Mouse (Mus musculus): ENCODE measurements around the gene Cemip2. TPM values are rescaled to one million over a fixed set of nuclear protein-coding genes. Genes with fewer than 3 reads are reported as not detected.

Cemip2 gene
- polyA plus RNA-seq, 1 experiment from 2014 or later = 33.4 TPM

DNA sequence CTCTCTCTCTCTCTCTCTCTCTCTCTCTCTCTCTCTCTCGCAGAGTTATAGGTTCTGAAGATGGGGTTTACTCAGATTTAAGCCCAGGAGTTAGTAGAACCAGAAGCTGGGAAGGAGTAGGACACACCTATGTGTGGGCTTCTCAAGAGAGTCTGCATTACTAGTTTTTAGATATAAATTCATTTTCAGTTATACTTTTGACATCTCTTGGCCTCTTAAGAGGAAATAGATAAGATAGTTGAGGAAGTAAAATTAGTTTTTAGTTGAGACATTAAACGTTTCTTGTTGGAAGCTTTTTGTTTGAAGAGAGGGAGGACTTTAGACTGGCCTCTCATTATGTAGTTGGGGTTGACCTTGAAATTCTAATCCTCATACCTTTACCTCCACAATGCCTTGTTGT lies 28.0 kb upstream of the Cemip2 start:
- no peaks in the 10 kb centered on the region for H3K36me3 ChIP-seq
- ATAC-seq (ENCODE audit: insufficient number of reproducible peaks, insufficient read depth, low FRiP score, low TSS enrichment, low read depth) = no peak
- H3K27me3 ChIP-seq = no peaks in the 10 kb centered on the region
- H3K4me3 ChIP-seq = no peak overlapping the region
- WGBS = 52% methylated on average over 2 of the region's 2 CpGs
- H3K4me2 ChIP-seq = no peak overlapping the region
- no peak overlapping the region for H3K9ac ChIP-seq
- H3K4me1 ChIP-seq = no peaks in the 10 kb centered on the region
- no peaks in the 10 kb centered on the region for H3K9me3 ChIP-seq
- H3K27ac ChIP-seq = no peak overlapping the region

DNA sequence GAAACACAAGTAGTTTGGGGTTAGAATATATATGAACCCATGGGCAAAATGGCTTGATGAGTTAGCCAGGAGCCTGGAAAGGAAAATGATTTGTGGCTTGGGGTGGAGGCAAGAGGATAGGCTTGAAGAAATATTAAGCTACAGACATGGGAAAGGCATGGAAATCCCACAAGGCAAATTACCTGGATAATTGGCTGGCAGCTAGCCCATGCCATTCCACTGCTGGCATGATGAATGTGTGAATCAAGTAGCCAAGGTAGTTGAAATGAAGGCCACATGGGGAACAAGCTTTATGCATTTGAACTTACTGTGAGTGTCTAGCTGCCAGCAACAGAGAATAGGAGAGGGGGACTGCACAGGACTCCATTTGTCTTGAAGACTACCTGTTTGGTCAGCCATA lies 16.5 kb upstream of the Cemip2 start:
- Histone ChIP-seq H3K4me1 (no peaks in the 10 kb centered on the region), H3K9ac (no peak overlapping the region), H3K4me2 (no peak overlapping the region), H3K27me3 (no peaks in the 10 kb centered on the region), H3K4me3 (no peak overlapping the region), H3K36me3 (no peaks in the 10 kb centered on the region), H3K27ac (no peak overlapping the region), H3K9me3 (no peaks in the 10 kb centered on the region)
- ATAC-seq (ENCODE audit: insufficient number of reproducible peaks, insufficient read depth, low FRiP score, low TSS enrichment, low read depth) = no peak

DNA sequence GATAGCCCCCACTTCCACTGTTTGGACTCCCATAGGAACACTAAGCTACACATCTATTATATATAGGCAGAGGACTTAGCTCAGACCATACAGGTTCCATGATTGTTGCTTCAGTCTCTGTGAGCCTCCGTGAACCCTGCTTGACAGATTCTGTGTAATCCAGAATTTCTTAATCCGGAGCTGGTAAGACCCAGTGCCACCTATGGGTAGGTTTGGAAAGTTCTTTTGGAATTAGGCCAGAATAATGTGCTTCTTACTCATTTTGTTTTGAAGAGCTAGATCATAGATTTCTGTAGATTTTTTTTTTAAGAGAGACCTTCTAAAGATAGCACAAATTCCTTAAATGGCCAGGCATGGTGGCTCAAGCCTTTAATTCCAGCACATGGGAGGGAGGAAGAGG lies 14.1 kb upstream of the Cemip2 start:
- Histone ChIP-seq H3K4me2 (no peak overlapping the region), H3K36me3 (no peaks in the 10 kb centered on the region), H3K4me3 (no peak overlapping the region), H3K27ac (no peak overlapping the region), H3K9me3 (no peaks in the 10 kb centered on the region), H3K9ac (no peak overlapping the region), H3K27me3 (no peaks in the 10 kb centered on the region), H3K4me1 (no peaks in the 10 kb centered on the region)
- ATAC-seq (ENCODE audit: insufficient number of reproducible peaks, insufficient read depth, low FRiP score, low TSS enrichment, low read depth) = no peak
- WGBS = 78% methylated on average over 2 of the region's 2 CpGs

DNA sequence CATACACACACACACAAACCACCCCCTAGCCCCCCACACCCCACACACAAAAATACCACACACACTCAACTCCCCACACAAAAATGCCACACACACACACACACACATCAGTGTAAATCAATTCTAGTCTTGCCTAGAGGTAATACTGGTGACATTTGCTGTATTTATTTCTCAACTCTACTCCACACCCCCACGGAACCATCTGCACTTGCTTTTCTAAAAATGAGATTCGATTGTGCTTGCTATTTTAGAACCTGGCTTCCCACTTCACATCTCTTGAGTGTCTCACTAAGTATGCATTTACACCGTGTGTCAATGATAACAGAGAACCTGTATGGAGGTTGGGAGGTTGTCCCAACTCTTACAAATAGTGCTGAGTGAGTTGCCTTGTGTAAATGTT lies 13.4 kb upstream of the Cemip2 start:
- WGBS = 85% methylated on average over 3 of the region's 3 CpGs

DNA sequence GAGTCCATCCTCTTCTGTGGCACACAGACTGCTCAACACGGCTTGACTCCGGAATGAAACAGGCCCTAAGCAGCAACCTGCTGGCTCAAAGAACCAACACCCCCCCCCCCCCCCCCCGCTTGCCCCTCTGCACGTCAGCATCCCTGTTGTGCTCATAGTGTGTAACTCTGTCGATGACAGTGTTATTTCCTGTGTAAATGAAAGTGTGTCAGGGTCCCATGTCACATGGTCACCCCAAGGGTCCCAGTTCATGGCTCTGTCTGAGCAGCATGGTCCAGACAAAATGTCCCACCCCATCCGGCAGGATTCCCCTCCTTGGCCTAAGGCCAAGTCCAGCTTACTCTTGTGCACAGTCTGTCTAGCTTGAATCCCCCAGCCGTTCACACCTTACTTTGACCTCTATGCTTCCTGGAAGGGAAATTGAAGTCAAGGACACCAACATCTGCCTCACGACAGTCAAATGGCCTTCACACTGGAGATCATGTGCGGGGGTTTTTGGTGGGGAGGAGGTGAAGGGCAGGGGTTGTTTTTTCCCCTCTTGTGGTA lies 10.6 kb upstream of the Cemip2 start:
- H3K36me3 ChIP-seq = no peaks in the 10 kb centered on the region
- H3K9ac ChIP-seq = no peak overlapping the region
- no peak overlapping the region for H3K4me3 ChIP-seq
- 74% methylated on average over 9 of the region's 9 CpGs for WGBS
- H3K27ac ChIP-seq = no peak overlapping the region
- ATAC-seq (ENCODE audit: insufficient number of reproducible peaks, insufficient read depth, low FRiP score, low TSS enrichment, low read depth) = 0 out of 2 replicates have a peak, but pooled peaks have one; percentile 37
- H3K9me3 ChIP-seq = no peaks in the 10 kb centered on the region
- no peaks in the 10 kb centered on the region for H3K27me3 ChIP-seq
- 0 out of 2 replicates have a peak, but pooled peaks cover 7% of the 10 kb centered on the region for H3K4me1 ChIP-seq
- no peak overlapping the region for H3K4me2 ChIP-seq

More for the DNA sequence above, 13.4 kb upstream of the Cemip2 start:
- no peak overlapping the region for H3K4me2 ChIP-seq
- H3K9ac ChIP-seq = no peak overlapping the region
- no peaks in the 10 kb centered on the region for H3K27me3 ChIP-seq
- H3K36me3 ChIP-seq = no peaks in the 10 kb centered on the region
- no peaks in the 10 kb centered on the region for H3K9me3 ChIP-seq
- 0 out of 2 replicates have a peak, but pooled peaks cover 6% of the 10 kb centered on the region for H3K4me1 ChIP-seq
- no peak for ATAC-seq (ENCODE audit: insufficient number of reproducible peaks, insufficient read depth, low FRiP score, low TSS enrichment, low read depth)
- H3K4me3 ChIP-seq = no peak overlapping the region
- no peak overlapping the region for H3K27ac ChIP-seq

DNA sequence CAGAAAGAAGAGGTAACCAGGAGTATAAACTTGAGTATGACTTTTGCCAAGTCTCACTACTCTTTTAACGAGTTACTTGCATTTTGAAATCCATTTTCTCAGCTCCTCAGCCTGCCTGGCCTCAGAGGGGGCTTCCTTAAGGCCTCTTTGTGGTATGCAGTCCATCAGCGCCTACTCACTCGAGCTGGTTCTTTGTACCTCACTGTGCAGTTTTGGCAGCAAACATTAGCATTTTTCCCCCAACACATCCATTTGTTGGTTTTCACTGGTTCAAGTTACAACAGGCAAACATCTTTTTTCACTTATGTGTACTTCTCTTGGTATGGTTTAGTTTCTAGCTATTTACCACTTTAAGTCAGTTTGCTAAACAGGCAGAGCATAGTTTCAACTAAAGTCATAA lies 8.3 kb upstream of the Cemip2 start:
- H3K9me3 ChIP-seq = no peaks in the 10 kb centered on the region
- H3K4me1 ChIP-seq = 0 out of 2 replicates have a peak, but pooled peaks cover 7% of the 10 kb centered on the region
- ATAC-seq (ENCODE audit: insufficient number of reproducible peaks, insufficient read depth, low FRiP score, low TSS enrichment, low read depth) = peak; percentile 64
- H3K4me2 ChIP-seq = no peak overlapping the region
- H3K27me3 ChIP-seq = no peaks in the 10 kb centered on the region
- WGBS = 29% methylated on average over 3 of the region's 3 CpGs
- peak overlapping the region; percentile 79 for H3K27ac ChIP-seq
- no peak overlapping the region for H3K9ac ChIP-seq
- H3K4me3 ChIP-seq = no peak overlapping the region
- no peaks in the 10 kb centered on the region for H3K36me3 ChIP-seq

DNA sequence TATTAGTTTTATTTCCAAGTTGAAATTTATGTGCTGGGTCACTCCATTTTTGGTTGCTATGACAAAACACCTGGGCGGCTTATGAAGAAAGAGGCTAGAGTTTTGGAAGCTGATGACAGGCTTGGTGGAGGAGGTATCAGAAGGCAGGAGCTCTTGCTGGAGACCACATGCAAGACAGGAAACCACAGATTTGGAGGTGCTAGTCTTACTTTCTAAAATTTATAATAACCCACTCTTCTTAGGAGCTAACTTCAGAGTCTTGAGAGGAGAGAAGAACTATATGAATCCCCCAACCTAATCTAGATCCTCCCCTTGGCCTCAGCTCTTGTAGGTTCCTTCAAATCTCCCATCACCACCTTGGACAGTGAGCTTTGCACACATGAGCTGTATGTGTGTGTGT lies 6.6 kb upstream of the Cemip2 start:
- ATAC-seq (ENCODE audit: insufficient number of reproducible peaks, insufficient read depth, low FRiP score, low TSS enrichment, low read depth) = no peak
- H3K27ac ChIP-seq = no peak overlapping the region
- WGBS = 100% methylated on average over 1 of the region's 1 CpGs
- no peaks in the 10 kb centered on the region for H3K36me3 ChIP-seq
- H3K9ac ChIP-seq = no peak overlapping the region
- H3K27me3 ChIP-seq = no peaks in the 10 kb centered on the region
- H3K4me3 ChIP-seq = no peak overlapping the region
- no peak overlapping the region for H3K4me2 ChIP-seq
- H3K9me3 ChIP-seq = no peaks in the 10 kb centered on the region
- H3K4me1 ChIP-seq = 0 out of 2 replicates have a peak, but pooled peaks cover 7% of the 10 kb centered on the region

DNA sequence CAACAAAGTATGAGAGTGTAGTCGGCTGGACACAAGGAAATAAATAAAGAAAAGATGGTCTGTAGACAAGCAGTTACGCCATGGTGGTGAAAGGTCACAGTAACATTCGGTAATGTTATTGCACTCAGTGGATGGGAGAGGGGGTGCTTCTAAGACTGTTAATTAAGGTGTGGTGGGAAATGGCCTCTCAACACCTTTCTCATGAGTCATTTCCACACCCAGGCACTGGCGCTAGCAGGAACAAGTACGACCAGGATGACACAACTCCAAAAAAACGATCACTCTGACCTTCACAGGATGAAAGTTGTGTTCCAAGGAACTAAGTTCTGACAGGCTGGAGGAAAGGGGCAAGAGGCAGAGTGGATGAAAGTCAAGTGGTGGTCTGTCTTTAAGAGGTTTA lies 4.5 kb upstream of the Cemip2 start:
- H3K4me2 ChIP-seq = no peak overlapping the region
- no peaks in the 10 kb centered on the region for H3K36me3 ChIP-seq
- no peak overlapping the region for H3K9ac ChIP-seq
- peaks cover 14% of the 10 kb centered on the region; the same call in 1 of the 2 replicates for H3K4me1 ChIP-seq
- no peaks in the 10 kb centered on the region for H3K9me3 ChIP-seq
- no peak for ATAC-seq (ENCODE audit: insufficient number of reproducible peaks, insufficient read depth, low FRiP score, low TSS enrichment, low read depth)
- H3K4me3 ChIP-seq = no peak overlapping the region
- H3K27ac ChIP-seq = no peak overlapping the region
- 79% methylated on average over 6 of the region's 6 CpGs for WGBS
- H3K27me3 ChIP-seq = no peaks in the 10 kb centered on the region

DNA sequence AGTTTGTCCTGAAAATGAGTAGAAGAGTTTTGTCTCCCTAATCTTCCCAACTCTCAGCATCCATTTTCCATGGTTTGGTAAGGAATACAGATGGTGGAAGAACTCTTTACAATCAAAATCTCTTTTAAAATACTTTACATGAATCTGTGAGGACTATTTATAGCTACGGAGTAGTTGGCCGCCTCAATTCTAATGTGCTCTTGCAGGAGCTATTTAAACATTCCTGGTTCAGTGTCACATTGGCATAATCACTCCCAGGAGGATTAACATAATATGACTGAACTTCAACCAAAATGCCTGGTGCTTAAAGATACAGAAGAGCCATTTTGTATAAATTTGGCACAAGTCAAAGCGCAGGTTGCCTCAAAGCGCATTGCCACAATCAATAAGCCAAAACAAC lies 2.5 kb upstream of the Cemip2 start:
- WGBS = 72% methylated on average over 4 of the region's 4 CpGs
- ATAC-seq (ENCODE audit: insufficient number of reproducible peaks, insufficient read depth, low FRiP score, low TSS enrichment, low read depth) = no peak
- Histone ChIP-seq H3K4me1 (peaks cover 22% of the 10 kb centered on the region), H3K4me3 (no peak overlapping the region), H3K9me3 (no peaks in the 10 kb centered on the region), H3K36me3 (no peaks in the 10 kb centered on the region), H3K4me2 (no peak overlapping the region), H3K9ac (no peak overlapping the region), H3K27ac (no peak overlapping the region), H3K27me3 (no peaks in the 10 kb centered on the region)

DNA sequence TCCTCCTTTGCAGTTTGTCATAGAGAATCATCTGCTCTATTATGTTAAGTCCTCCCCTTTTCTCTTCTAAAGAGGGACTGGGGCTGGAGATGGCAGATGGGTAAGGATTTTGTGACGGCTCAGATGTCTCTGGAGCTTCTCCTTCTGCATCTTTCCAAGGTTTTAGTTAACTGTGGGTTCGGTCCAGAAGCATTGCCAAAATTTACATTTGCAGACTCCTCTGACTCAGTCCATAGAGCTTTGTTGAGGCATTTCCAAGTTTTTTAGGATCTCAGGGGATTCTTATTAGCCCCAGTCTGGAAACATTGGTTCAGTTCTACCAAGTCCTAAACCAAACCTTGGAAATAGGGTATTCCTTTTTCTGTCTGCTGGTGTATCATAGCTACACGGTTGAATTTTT lies 1.5 kb upstream of the Cemip2 start:
- Histone ChIP-seq H3K4me1 (peaks cover 32% of the 10 kb centered on the region), H3K9ac (no peak overlapping the region), H3K36me3 (no peaks in the 10 kb centered on the region), H3K9me3 (no peaks in the 10 kb centered on the region), H3K27ac (no peak overlapping the region), H3K4me2 (no peak overlapping the region), H3K4me3 (no peak overlapping the region), H3K27me3 (no peaks in the 10 kb centered on the region)
- no peak for ATAC-seq (ENCODE audit: insufficient number of reproducible peaks, insufficient read depth, low FRiP score, low TSS enrichment, low read depth)
- WGBS = 54% methylated on average over 3 of the region's 3 CpGs

DNA sequence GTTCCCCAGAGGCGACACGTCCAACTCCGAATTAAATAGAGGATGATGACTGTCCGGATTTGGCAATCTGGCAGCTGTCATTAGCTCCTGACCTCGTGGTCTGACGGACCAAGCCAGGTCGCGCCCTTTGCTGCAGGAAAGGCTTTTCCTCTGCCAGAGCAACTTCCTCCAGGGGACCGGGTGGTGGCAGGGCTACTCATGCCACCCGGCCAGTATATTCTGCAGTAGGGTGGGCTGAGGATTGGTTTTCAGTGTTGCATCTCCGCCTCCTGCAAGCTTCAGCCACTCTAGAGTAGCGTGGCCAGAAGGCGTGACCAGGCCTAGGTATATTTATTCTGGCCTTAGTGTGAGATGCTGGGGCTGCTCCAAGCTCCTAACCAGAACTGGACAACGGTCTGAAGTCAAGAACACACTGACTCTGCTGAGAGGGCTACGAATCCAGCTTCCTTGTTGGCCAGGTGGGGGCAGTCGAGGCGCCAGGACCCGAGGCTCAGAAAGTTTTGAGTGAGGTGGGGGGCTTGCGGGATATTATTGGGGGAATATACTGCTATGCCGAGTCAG lies 891 bp upstream of the Cemip2 start:
- Histone ChIP-seq H3K4me3 (peak overlapping the region; percentile 90), H3K27ac (no peak overlapping the region), H3K4me1 (peaks cover 38% of the 10 kb centered on the region), H3K4me2 (peak overlapping the region; percentile 72), H3K9ac (no peak overlapping the region), H3K36me3 (no peaks in the 10 kb centered on the region), H3K27me3 (no peaks in the 10 kb centered on the region), H3K9me3 (no peaks in the 10 kb centered on the region)
- 17% methylated on average over 20 of the region's 20 CpGs for WGBS
- ATAC-seq (ENCODE audit: insufficient number of reproducible peaks, insufficient read depth, low FRiP score, low TSS enrichment, low read depth) = no peak

DNA sequence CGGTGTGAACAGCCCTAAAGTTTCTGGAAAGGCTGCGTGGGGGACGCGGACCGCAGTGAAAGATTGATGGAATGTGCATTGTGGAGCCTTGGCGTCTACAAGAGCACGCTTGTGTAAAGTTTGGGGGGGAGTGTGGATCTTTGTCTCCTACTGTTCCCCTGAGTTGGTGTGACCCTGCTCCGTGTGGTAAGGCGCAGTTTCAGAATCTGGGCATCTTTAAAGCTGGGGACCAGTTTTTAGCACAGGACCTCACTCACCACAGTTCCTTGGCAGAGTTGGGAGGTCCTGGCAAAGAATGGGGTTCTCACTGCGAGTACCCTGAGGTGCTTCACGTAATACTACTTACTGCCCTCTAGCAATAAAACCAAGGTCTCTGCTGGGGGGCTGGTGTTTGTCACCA lies 964 bp downstream of the Cemip2 start:
- peak overlapping the region; percentile 72 for H3K4me2 ChIP-seq
- H3K9me3 ChIP-seq = no peaks in the 10 kb centered on the region
- WGBS = under 1% methylated on average over 11 of the region's 11 CpGs
- peaks cover 51% of the 10 kb centered on the region for H3K4me1 ChIP-seq
- peak overlapping the region; percentile 95 for H3K27ac ChIP-seq
- ATAC-seq (ENCODE audit: insufficient number of reproducible peaks, insufficient read depth, low FRiP score, low TSS enrichment, low read depth) = no peak
- H3K4me3 ChIP-seq = peak overlapping the region; percentile 90
- peak overlapping the region; percentile 90 for H3K9ac ChIP-seq
- no peaks in the 10 kb centered on the region for H3K27me3 ChIP-seq
- H3K36me3 ChIP-seq = no peaks in the 10 kb centered on the region
